Mouse (Mus musculus) brain, embryonic 14.5 days (tissue): ENCODE results near the gene Uck1. TPM values are rescaled to one million over a fixed set of nuclear protein-coding genes. Genes with fewer than 3 reads are reported as not detected.

ENCODE experiments used
- DNase-seq: peaks from one replicate; pipeline ENCODE4 v3.0.0-alpha.2; 2011; ENCODE audit warnings: low read depth
- CTCF ChIP-seq: fragments of 200-500 bp; IDR thresholded peaks from 2 replicates; pipeline ENCODE4 v1.5.1; 2012; ENCODE audit warnings: inconsistent platforms, mild to moderate bottlenecking, moderate library complexity, borderline replicate concordance; ENCODE audit not compliant: insufficient read depth, insufficient read length; ENCODE audit errors: extremely low read depth
- POLR2A ChIP-seq: fragments of 200-500 bp; IDR thresholded peaks from 2 replicates; pipeline ENCODE4 v1.6.1; 2012; ENCODE audit warnings: mild to moderate bottlenecking, inconsistent platforms, borderline replicate concordance; ENCODE audit not compliant: poor library complexity, insufficient read depth, insufficient read length, severe bottlenecking; ENCODE audit errors: extremely low read depth
- polyA plus RNA-seq: library from polyadenylated mRNA; depleted of rRNA; stranded (reverse); fragments of >200 nt; gene quantifications from 2 replicates; pipeline ENCODE4 v1.2.3, GENCODE M21; 2012

Uck1 gene
- polyA plus RNA-seq, 1 experiment = 70.7 TPM

DNA sequence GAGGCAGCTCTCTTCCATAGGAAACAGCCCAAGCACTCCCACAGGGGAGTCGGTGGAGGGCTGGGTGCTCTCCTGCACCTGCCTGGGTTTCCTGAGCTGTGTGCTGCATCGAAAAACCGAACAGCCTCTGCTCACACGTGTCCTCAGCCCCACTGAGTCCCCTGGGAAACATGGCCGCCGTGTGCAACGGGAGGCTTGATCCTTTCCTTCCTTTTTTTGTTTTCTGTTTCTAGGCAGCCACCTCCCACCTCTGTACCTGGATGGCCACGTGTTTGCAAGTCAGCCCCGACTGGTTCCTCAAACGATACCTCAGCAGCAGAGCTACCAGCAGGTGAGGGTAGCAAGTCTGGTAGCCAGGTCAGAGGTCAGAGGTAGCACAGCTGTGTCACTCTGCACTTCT lies 37.9 kb downstream of the Uck1 start:
- TF ChIP-seq CTCF (no peak), POLR2A (no peak)
- no peak for DNase-seq

DNA sequence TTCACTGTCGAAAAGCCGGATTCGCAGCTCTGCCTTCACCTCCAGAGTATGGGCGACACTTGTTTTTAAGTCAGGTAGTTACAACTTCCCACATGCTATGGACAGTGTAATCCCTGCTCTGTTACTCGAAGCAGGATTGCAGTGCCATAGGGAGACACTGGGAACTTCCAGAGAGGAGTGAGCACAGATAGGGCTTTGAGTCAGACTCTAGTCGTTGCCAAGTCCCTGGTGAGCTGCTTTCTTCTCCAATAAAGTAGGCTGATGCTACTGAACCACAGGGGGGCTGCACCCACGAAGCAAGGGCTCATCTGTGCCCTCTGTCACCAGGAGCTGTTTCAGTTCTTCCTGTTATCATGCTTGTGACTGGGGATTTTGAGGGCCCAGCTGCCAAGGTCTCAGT lies 38.4 kb downstream of the Uck1 start:
- TF ChIP-seq CTCF = no peak
- TF ChIP-seq POLR2A = no peak

DNA sequence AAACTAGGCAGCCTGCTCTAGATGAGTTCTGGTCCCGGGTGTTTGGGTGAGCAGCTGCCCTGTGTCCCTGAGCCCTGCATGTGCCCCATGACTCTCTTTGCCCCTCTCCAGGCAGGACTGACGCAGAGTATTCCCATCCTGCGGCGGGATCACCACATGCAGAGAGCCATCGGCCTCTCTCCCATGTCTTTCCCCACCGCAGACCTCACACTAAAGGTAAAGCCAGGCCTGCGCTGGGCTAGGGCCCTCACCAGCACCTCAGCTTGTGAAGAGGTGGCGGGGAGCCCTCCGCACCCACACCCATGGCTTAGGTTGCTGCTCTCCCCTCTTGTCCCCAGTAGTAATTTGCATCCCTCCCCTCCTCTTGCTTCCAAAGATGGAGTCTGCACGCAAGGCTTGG lies 39.0 kb downstream of the Uck1 start:
- no peak for TF ChIP-seq POLR2A
- no peak for TF ChIP-seq CTCF
- no peak for DNase-seq

More for the DNA sequence above, 38.4 kb downstream of the Uck1 start:
- DNase-seq = no peak

DNA sequence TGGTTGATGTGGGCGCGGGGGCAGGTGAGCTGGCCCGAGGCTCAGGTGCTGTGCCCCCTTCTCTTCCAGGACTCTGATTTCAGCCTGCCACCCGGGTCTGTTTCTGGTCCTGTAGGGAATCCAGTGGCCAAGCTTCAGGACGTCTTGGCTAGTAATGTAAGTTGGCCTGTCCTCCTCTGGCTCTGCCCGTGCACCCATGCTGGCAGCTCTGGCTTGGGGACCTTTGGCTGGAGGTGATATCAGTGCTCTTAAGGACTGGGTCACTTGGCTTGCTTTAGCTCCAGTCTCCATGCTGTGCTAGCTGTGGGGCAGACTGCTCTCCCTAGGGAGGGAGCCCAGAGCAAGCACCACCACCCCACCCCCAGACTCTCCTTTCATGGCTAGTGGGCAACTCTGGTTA lies 39.9 kb downstream of the Uck1 start:
- TF ChIP-seq POLR2A = no peak
- TF ChIP-seq CTCF = no peak
- no peak for DNase-seq

DNA sequence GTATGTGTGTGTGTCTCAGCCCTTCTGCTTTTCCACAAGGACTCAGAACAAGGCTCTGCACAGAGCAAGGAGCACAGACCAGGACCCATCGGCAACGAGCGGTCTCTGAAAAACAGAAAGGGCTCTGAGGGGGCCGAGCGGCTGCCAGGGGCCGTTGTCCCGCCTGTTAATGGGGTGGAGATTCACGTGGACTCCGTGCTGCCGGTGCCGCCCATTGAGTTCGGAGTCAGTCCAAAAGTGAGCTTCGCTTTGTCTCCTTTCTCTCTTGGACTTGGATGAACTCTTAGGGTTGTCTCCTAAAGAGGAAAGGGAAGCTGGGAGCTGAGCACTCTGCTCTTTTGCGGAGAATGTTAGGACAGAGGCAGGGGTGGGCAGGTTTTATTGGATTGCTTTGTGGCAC lies 40.5 kb downstream of the Uck1 start:
- TF ChIP-seq POLR2A (no peak), CTCF (no peak)
- no peak for DNase-seq

DNA sequence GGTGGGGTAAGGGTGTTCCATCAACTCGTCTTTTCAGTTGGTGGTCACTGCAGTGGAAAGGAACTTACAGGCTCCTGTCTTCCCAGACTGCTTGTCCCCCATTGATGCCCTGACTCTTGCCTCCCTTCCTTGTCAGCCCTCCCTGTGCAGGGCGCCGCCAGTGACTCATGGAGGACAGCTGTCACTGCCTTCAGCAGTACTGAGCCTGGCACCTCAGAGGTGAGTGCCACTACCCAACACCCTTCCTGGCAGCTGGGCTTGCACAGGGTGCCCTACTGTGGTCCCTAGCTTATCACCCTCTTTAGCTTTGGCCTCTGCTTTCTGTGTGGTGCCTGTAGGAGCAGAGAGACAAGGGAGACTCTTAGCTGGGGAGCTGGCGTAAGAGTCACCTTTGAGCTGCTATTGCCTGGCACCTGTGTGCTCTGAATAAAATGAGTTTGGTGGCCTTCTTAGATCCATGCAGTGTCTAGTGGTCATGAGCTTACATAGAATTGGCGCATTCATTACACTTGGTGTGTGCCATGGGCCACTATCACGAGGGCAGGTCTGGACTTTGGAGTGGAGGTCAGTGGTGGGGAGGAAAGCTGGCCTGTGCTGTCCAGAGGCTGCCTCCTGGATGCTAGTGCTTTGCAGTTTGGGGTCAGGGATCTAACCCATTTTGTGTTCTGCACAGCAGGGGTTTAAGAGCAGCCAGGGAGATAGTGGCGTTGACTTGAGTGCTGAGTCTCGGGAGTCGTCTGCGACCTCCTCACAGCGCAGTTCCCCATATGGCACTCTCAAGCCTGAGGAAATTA lies 41.2 kb downstream of the Uck1 start:
- no peak for DNase-seq
- TF ChIP-seq POLR2A (no peak), CTCF (no peak)

DNA sequence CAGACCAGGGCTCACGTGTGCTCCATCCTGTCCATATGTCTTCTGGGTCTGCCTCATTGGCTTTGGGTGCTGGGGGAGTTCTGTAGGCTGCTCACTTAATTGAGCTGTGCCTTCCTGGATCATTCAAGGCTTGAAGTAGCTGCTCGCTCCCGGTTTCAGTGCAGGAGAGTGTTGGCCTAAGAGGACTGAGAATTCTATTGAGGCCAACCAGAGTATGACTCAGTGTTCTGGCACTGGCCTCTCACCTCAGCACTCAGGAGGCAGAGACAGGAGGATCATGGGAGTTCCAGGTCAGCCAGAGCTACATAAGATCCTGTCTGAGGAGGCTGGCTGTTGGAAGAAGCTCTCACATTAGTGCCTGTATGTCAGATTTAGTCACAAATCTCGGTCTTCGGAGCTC lies 41.8 kb downstream of the Uck1 start:
- DNase-seq = no peak
- TF ChIP-seq POLR2A (no peak), CTCF (no peak)

DNA sequence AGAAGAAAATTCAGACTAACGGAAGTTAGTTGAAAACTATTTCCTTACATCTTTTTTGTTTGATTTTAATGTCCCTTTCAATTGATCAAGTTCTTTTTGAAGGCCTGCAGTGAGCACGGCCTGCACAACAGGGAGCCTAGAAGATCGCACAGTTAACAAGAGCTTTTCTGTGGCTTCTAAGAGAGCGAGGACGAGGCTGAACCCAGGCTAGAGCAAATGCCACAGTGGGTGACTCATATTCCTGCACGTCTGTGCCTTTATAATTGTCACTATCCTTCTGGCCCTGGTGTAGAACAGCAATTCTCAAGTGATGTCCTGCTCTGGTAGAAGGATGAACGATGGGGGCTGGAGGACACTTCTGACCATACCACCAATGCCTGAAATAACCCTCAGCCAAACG lies 42.3 kb downstream of the Uck1 start:
- no peak for DNase-seq
- TF ChIP-seq POLR2A (no peak), CTCF (no peak)

DNA sequence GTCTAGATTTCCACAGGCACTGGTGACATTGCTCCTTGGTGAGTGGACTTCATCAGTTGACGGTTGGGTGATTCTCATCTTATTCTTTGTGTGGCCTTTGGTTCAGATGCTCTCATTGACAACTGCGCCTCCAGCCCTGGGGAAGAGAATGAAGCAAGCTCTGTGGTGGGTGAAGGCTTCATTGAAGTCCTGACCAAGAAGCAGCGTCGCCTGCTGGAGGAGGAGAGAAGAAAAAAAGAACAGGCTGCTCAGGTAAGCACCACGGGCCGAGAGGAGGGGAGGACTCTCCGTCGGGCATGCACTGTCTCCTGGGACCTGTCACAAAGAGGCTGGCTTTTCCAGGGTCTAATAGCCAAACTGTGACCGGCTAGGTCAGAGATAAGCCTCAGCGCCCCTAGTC lies 43.5 kb downstream of the Uck1 start:
- TF ChIP-seq CTCF = no peak
- TF ChIP-seq POLR2A = no peak
- no peak for DNase-seq

DNA sequence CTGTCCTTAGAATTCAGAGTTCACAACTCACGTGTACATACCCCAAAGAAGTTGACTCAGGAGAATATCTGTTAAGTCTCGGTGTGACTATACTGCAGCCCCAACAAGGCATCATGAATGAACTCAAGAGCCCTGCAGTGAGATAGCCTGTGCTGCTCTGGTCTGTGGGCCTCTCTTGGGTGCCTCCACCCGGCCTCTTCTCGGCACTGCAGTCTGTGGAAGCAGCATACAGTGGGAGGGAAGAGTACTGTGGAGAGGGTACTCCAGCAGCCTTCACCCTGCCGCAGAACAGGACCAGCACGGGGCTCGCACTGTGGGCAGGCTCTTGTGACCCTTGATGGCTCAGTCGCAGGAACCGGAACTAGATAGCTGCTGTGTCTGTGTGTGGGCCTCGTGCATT lies 44.4 kb downstream of the Uck1 start:
- TF ChIP-seq CTCF (no peak), POLR2A (no peak)
- DNase-seq = no peak

DNA sequence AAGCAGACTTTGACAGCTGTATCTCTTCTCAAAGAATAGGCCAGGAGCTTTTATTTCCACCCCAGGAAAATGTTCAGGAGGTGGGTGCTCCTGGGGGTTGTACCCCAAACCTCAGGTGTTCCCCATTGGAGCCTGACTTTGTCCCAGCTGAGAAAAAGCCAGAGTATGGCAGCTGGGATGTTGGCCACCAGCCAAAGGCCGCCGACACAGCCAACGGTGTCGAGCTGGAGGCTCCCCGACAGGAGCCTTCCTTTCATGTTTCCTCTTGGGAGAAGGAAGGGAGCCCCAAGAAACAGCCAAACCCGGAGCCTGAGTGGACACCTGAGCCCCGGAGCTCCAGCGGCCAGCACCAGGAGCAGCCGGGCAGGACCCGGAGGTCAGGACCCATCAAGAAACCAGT lies 47.0 kb downstream of the Uck1 start:
- DNase-seq = peak; percentile 27

DNA sequence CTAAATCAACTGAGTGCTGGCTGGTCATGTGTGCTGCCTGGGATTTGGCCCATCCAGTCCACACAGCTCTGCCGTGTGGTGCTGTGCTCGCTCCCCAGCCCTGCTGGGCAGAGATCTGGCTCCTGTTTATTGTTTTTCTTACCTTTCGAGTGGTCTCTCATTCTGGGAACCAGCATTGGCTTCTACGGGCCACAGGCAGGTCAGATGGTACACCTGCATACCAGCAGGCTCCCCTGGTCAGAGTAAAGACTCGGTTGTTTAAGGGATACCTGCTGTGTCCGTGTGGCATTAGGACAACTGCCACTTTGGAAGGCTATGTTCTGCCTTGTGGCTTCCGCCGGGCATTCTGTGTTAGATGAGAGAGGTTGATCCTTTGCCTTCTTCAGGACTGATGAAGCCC lies 48.3 kb downstream of the Uck1 start:
- no peak for DNase-seq
- no peak for TF ChIP-seq CTCF
- no peak for TF ChIP-seq POLR2A

More for the DNA sequence above, 47.0 kb downstream of the Uck1 start:
- TF ChIP-seq CTCF = no peak
- TF ChIP-seq POLR2A = no peak
